Mouse (Mus musculus) T-helper 1 cell (primary cell): ENCODE data around the gene Galntl6.

Experiments used
- in situ Hi-C: fragments of 300-600 bp; cut with MboI, MseI; formaldehyde crosslinking; loops from one replicate; pipeline ENCODE4 v1.15.1; 2025; ENCODE audit warnings: high pct_unique_total_duplicates

The Galntl6 gene

GRCm38 (mm10) chr8:57849074-57849473, 1063.4 kb downstream of the Galntl6 start:
- in situ Hi-C loops, result no loop called here

GRCm38 (mm10) chr8:57843461-57843860, 1069.0 kb downstream of the Galntl6 start:
- in situ Hi-C loops, result no loop called here

GRCm38 (mm10) chr8:57842462-57843391, 1069.7 kb downstream of the Galntl6 start:
- in situ Hi-C loops, result no loop called here

- in situ Hi-C loops, result no loop called here
Measured at GRCm38 (mm10) chr8:57841446-57841845, 1071.0 kb downstream of the Galntl6 start.

GRCm38 (mm10) chr8:57837384-57837783, 1075.1 kb downstream of the Galntl6 start:
- in situ Hi-C loops, result no loop called here

- in situ Hi-C loops, result no loop called here
Measured at GRCm38 (mm10) chr8:57836981-57837380, 1075.5 kb downstream of the Galntl6 start.

- in situ Hi-C loops, result no loop called here
Measured at GRCm38 (mm10) chr8:57836201-57836883, 1076.1 kb downstream of the Galntl6 start.

- in situ Hi-C loops, result no loop called here
Measured at GRCm38 (mm10) chr8:57823151-57823550, 1089.3 kb downstream of the Galntl6 start.

GRCm38 (mm10) chr8:57816034-57816433, 1096.4 kb downstream of the Galntl6 start:
- in situ Hi-C loops, result no loop called here

- in situ Hi-C loops, result no loop called here
Measured at GRCm38 (mm10) chr8:57807060-57807459, 1105.4 kb downstream of the Galntl6 start.

GRCm38 (mm10) chr8:57805094-57805493, 1107.3 kb downstream of the Galntl6 start:
- in situ Hi-C loops, result no loop called here

GRCm38 (mm10) chr8:57803821-57804220, 1108.6 kb downstream of the Galntl6 start:
- in situ Hi-C loops, result loop anchor here (5.0 kb wide), 2 partner anchors 267 to 367 kb away; no protein-coding TSS in a partner anchor

- in situ Hi-C loops, result loop anchor here (5.0 kb wide), 2 partner anchors 264 to 364 kb away; no protein-coding TSS in a partner anchor
Measured at GRCm38 (mm10) chr8:57801197-57801596, 1111.2 kb downstream of the Galntl6 start.

GRCm38 (mm10) chr8:57800327-57800726, 1112.1 kb downstream of the Galntl6 start:
- in situ Hi-C loops, result loop anchor here (5.0 kb wide), 2 partner anchors 263 to 363 kb away; no protein-coding TSS in a partner anchor

- in situ Hi-C loops, result loop anchor here (5.0 kb wide), 4 partner anchors 152 to 362 kb away; no protein-coding TSS in a partner anchor
Measured at GRCm38 (mm10) chr8:57799797-57800204, 1112.6 kb downstream of the Galntl6 start.

GRCm38 (mm10) chr8:57793455-57793854, 1119.0 kb downstream of the Galntl6 start:
- in situ Hi-C loops, result no loop called here

- in situ Hi-C loops, result no loop called here
Measured at GRCm38 (mm10) chr8:57792246-57792645, 1120.2 kb downstream of the Galntl6 start.

GRCm38 (mm10) chr8:57791309-57791721, 1121.1 kb downstream of the Galntl6 start:
- in situ Hi-C loops, result no loop called here

- in situ Hi-C loops, result no loop called here
Measured at GRCm38 (mm10) chr8:57779551-57779950, 1132.9 kb downstream of the Galntl6 start.

- in situ Hi-C loops, result no loop called here
Measured at GRCm38 (mm10) chr8:57777988-57778721, 1134.3 kb downstream of the Galntl6 start.

GRCm38 (mm10) chr8:57776723-57777122, 1135.7 kb downstream of the Galntl6 start:
- in situ Hi-C loops, result no loop called here
